Comparison of ENCODE assay signal across 9 mouse cellular contexts in genomic region chr5:76973488-76973887, GRCm38 (mm10). TPM values are rescaled to one million over a fixed set of nuclear protein-coding genes. Genes with fewer than 3 reads are reported as not detected.
DNase-seq lines count a peak whose midpoint lies in the region; ATAC-seq and TF ChIP-seq lines count a peak whose summit lies in the region.
"Had no signal": no experiment of that assay in that cellular context is flagged by ENCODE, and none has a peak within 500 bp of the region (broad histone marks: within the 10 kb centered on the region; RNA-seq: fewer than 3 reads in every experiment).

No protein-coding gene starts in this region.

- intact Hi-C loops in left cerebral cortex, postnatal 10 days (cut with DNase I) = no loop called here

- H3K4me3 ChIP-seq in erythroblast, embryonic 14.5 days (replicated peaks) = peak overlapping the region; percentile 97
- H3K4me3 ChIP-seq in forebrain, postnatal 0 days (ENCODE audit: low read depth, low read length) = no peak overlapping the region; the same call in 1 of the 2 replicates
- peak overlapping the region; percentile 98 for H3K4me3 ChIP-seq in liver, embryonic 16.5 days (ENCODE audit: low read depth, low read length)

- H3K36me3 ChIP-seq in erythroblast, embryonic 14.5 days (ENCODE audit: control insufficient read depth) = peaks cover 59% of the 10 kb centered on the region
- peaks cover 21% of the 10 kb centered on the region for H3K36me3 ChIP-seq in forebrain, postnatal 0 days (ENCODE audit: insufficient read depth)
- peaks cover 10% of the 10 kb centered on the region for H3K36me3 ChIP-seq in liver, embryonic 16.5 days (ENCODE audit: control insufficient read depth, insufficient read depth)

- H3K9me3 ChIP-seq in erythroblast, embryonic 14.5 days (ENCODE audit: control insufficient read depth, low read length) = no peaks in the 10 kb centered on the region
- no peaks in the 10 kb centered on the region for H3K9me3 ChIP-seq in forebrain, postnatal 0 days (ENCODE audit: low read length)
- H3K9me3 ChIP-seq in liver, embryonic 16.5 days (replicated peaks; ENCODE audit: control insufficient read depth, low read length) = no peaks in the 10 kb centered on the region

- TF ChIP-seq CTCF in forebrain, postnatal 0 days (IDR thresholded peaks at IDR 0.05; ENCODE audit: low read depth) = no peak

- WGBS in forebrain, postnatal 0 days = 68% methylated on average over 3 of the region's 3 CpGs
- WGBS in liver, embryonic 16.5 days (ENCODE audit: insufficient replicate concordance) = 36% methylated on average over 3 of the region's 3 CpGs

- DNase-seq in 416B (ENCODE audit: low read depth) = peak; percentile 65
- DNase-seq in forebrain, postnatal 0 days = no peak
- DNase-seq in adrenal gland, adult (ENCODE audit: inconsistent age in 2 of 2, low spot score in 1 of 2) = no peak
- no peak for DNase-seq in spleen, postnatal 14 days (ENCODE audit: low spot score in 2 of 2)
- no peak for DNase-seq in left cerebral cortex, postnatal 10 days (ENCODE audit: extremely low spot score in 1 of 2, low spot score in 2 of 2)
- DNase-seq: cerebellum, postnatal 36 days had no signal

- no peaks in the 10 kb centered on the region for H3K27me3 ChIP-seq in erythroblast, embryonic 14.5 days (ENCODE audit: control insufficient read depth)
- H3K27me3 ChIP-seq in forebrain, postnatal 0 days (ENCODE audit: insufficient read depth, low read length) = no peaks in the 10 kb centered on the region
- H3K27me3 ChIP-seq in liver, embryonic 16.5 days (ENCODE audit: control insufficient read depth, insufficient read depth, low read depth, low read length) = no peaks in the 10 kb centered on the region

- peaks cover 25% of the 10 kb centered on the region for H3K4me1 ChIP-seq in erythroblast, embryonic 14.5 days (ENCODE audit: control insufficient read depth)
- no peaks in the 10 kb centered on the region; the same call in 1 of the 2 replicates for H3K4me1 ChIP-seq in forebrain, postnatal 0 days (ENCODE audit: insufficient read depth)
- H3K4me1 ChIP-seq in liver, embryonic 16.5 days (ENCODE audit: control insufficient read depth, low read depth, low read length) = peaks cover 12% of the 10 kb centered on the region

- ATAC-seq in erythroblast, adult 5-6 weeks (replicated peaks; ENCODE audit: low FRiP score, poor library complexity, severe bottlenecking) = no peak
- ATAC-seq in forebrain, postnatal 0 days = no peak
- no peak for ATAC-seq in liver, embryonic 16.5 days (ENCODE audit: low read depth)

- H3K9ac ChIP-seq in forebrain, postnatal 0 days = peak overlapping the region; percentile 89; the same call in 1 of the 2 replicates
- no peak overlapping the region for H3K9ac ChIP-seq in liver, embryonic 16.5 days (ENCODE audit: low read depth, low read length)

- peak overlapping the region; percentile 63 for H3K4me2 ChIP-seq in forebrain, postnatal 0 days (ENCODE audit: low read depth)
- H3K4me2 ChIP-seq in liver, embryonic 16.5 days (ENCODE audit: low read depth, low read length) = peak overlapping the region; percentile 82

- no peak overlapping the region for H3K27ac ChIP-seq in forebrain, postnatal 0 days (ENCODE audit: low read depth, low read length)
- no peak overlapping the region for H3K27ac ChIP-seq in liver, embryonic 16.5 days (ENCODE audit: low read length)

RNA-seq across cellular contexts. Expression of gene Srp72, which starts 1.0 kb away (rescaled TPM):
- polyA plus RNA-seq in erythroblast, embryonic 14.5 days (2012) = 3.4 and 8.2 TPM in 2 replicates
- 26.3 and 35.1 TPM in 2 replicates for total RNA-seq in erythroblast, adult 5-6 weeks (2015; ENCODE audit: low replicate concordance)
- 40.6 and 45.2 TPM in 2 replicates for total RNA-seq in erythroblast, adult 5-6 weeks (2017; ENCODE audit: low replicate concordance)
- total RNA-seq in forebrain, postnatal 0 days (2014; rRNA removed) = 79.6 and 92.1 TPM in 2 replicates
- polyA plus RNA-seq in forebrain, postnatal 0 days (2015; fragmentation: Nextera tagmentation; extraction: Ambion mirVana) = 71.1 and 79.7 TPM in 2 replicates
- 43.9 and 44.3 TPM in 2 replicates for polyA plus RNA-seq in liver, embryonic 16.5 days (2015; fragmentation: Nextera tagmentation; extraction: Ambion mirVana)
- total RNA-seq in left cerebral cortex, postnatal 10 days (2021) = 100 to 1,000 TPM; 121 to 126 TPM

RNA-seq across cellular contexts. Expression of gene Ppat, which starts 22.1 kb away (rescaled TPM):
- 0.37 and 0.49 TPM in 2 replicates for polyA plus RNA-seq in erythroblast, embryonic 14.5 days (2012)
- 9.8 and 13.3 TPM in 2 replicates for total RNA-seq in erythroblast, adult 5-6 weeks (2015; ENCODE audit: low replicate concordance)
- 12.0 and 12.8 TPM in 2 replicates for total RNA-seq in erythroblast, adult 5-6 weeks (2017; ENCODE audit: low replicate concordance)
- 15.3 and 16.1 TPM in 2 replicates for total RNA-seq in forebrain, postnatal 0 days (2014; rRNA removed)
- 10.5 and 11.2 TPM in 2 replicates for polyA plus RNA-seq in forebrain, postnatal 0 days (2015; fragmentation: Nextera tagmentation; extraction: Ambion mirVana)
- 18.0 and 20.1 TPM in 2 replicates for polyA plus RNA-seq in liver, embryonic 16.5 days (2015; fragmentation: Nextera tagmentation; extraction: Ambion mirVana)
- total RNA-seq in left cerebral cortex, postnatal 10 days (2021) = 10 to 100 TPM; 19.9 to 23.2 TPM

RNA-seq across cellular contexts. Expression of gene Paics, which starts 22.4 kb away (rescaled TPM):
- polyA plus RNA-seq in erythroblast, embryonic 14.5 days (2012) = 5.0 and 5.7 TPM in 2 replicates
- total RNA-seq in erythroblast, adult 5-6 weeks (2015; ENCODE audit: low replicate concordance) = 72.1 and 74.2 TPM in 2 replicates
- 55.9 and 80.4 TPM in 2 replicates for total RNA-seq in erythroblast, adult 5-6 weeks (2017; ENCODE audit: low replicate concordance)
- total RNA-seq in forebrain, postnatal 0 days (2014; rRNA removed) = 142 and 150 TPM in 2 replicates
- polyA plus RNA-seq in forebrain, postnatal 0 days (2015; fragmentation: Nextera tagmentation; extraction: Ambion mirVana) = 147 and 152 TPM in 2 replicates
- polyA plus RNA-seq in liver, embryonic 16.5 days (2015; fragmentation: Nextera tagmentation; extraction: Ambion mirVana) = 139 and 155 TPM in 2 replicates
- 100 to 1,000 TPM; 107 to 112 TPM for total RNA-seq in left cerebral cortex, postnatal 10 days (2021)

RNA-seq across cellular contexts. Expression of gene Arl9, which starts 30.4 kb away (rescaled TPM):
- not detected in 2 replicates for polyA plus RNA-seq in erythroblast, embryonic 14.5 days (2012)
- total RNA-seq in erythroblast, adult 5-6 weeks (2015; ENCODE audit: low replicate concordance) = not detected in 2 replicates
- not detected in 2 replicates for total RNA-seq in erythroblast, adult 5-6 weeks (2017; ENCODE audit: low replicate concordance)
- total RNA-seq in forebrain, postnatal 0 days (2014; rRNA removed) = not detected in 2 replicates
- polyA plus RNA-seq in forebrain, postnatal 0 days (2015; fragmentation: Nextera tagmentation; extraction: Ambion mirVana) = not detected in 2 replicates
- polyA plus RNA-seq in liver, embryonic 16.5 days (2015; fragmentation: Nextera tagmentation; extraction: Ambion mirVana) = 0.18 and 0.19 TPM in 2 replicates
- not detected for total RNA-seq in left cerebral cortex, postnatal 10 days (2021)

RNA-seq across cellular contexts. Expression of gene Thegl, which starts 42.3 kb away (rescaled TPM):
- polyA plus RNA-seq in erythroblast, embryonic 14.5 days (2012) = 0.03 TPM in 1 of 2 replicates, not detected in the other
- total RNA-seq in erythroblast, adult 5-6 weeks (2015; ENCODE audit: low replicate concordance) = 0.84 TPM in 1 of 2 replicates, not detected in the other
- total RNA-seq in erythroblast, adult 5-6 weeks (2017; ENCODE audit: low replicate concordance) = not detected in 2 replicates
- total RNA-seq in forebrain, postnatal 0 days (2014; rRNA removed) = 0.77 and 0.86 TPM in 2 replicates
- polyA plus RNA-seq in forebrain, postnatal 0 days (2015; fragmentation: Nextera tagmentation; extraction: Ambion mirVana) = 1.5 and 1.6 TPM in 2 replicates
- polyA plus RNA-seq in liver, embryonic 16.5 days (2015; fragmentation: Nextera tagmentation; extraction: Ambion mirVana) = 0.22 and 0.43 TPM in 2 replicates
- total RNA-seq in left cerebral cortex, postnatal 10 days (2021) = 1 to 10 TPM in 1 of 2 experiments, under 1 TPM in 1; 0.90 to 1.6 TPM
